9 mouse cellular contexts compared by ENCODE assay signal in genomic region chr15:12371183-12371582, GRCm38 (mm10). TPM values are rescaled to one million over a fixed set of nuclear protein-coding genes. Genes with fewer than 3 reads are reported as not detected.
A peak's percentile ranks its signal among the peaks of the same experiment; 100 is the strongest.
DNase-seq lines count a peak whose midpoint lies in the region; ATAC-seq lines count a peak whose summit lies in the region.
"Had no signal": no experiment of that assay in that cellular context is flagged by ENCODE, and none has a peak within 500 bp of the region (broad histone marks: within the 10 kb centered on the region; RNA-seq: fewer than 3 reads in every experiment).

No protein-coding gene starts in this region.

- H3K27ac ChIP-seq in embryonic facial prominence, embryonic 13.5 days = no peak overlapping the region
- no peak overlapping the region for H3K27ac ChIP-seq in heart, embryonic 16.5 days (ENCODE audit: low read length)
- no peak overlapping the region for H3K27ac ChIP-seq in neural tube, embryonic 14.5 days (ENCODE audit: low read depth, low read length)
- H3K27ac ChIP-seq: liver, embryonic 15.5 days had no signal

- ATAC-seq in embryonic facial prominence, embryonic 13.5 days (ENCODE audit: insufficient number of reproducible peaks, insufficient read depth, low FRiP score, low TSS enrichment, low read depth) = 0 out of 2 replicates have a peak, but pooled peaks have one; percentile 33
- ATAC-seq in heart, embryonic 16.5 days (replicated peaks; ENCODE audit: extremely low read depth, insufficient read depth, low FRiP score) = 0 out of 2 replicates have a peak, but pooled peaks have one; percentile 15
- ATAC-seq in neural tube, embryonic 14.5 days (ENCODE audit: low read depth) = peak; percentile 65

- 8% methylated on average over 8 of the region's 8 CpGs for WGBS in embryonic facial prominence, embryonic 13.5 days
- 8% methylated on average over 8 of the region's 8 CpGs for WGBS in heart, embryonic 16.5 days
- 7% methylated on average over 8 of the region's 8 CpGs for WGBS in neural tube, embryonic 14.5 days

- no peak overlapping the region for H3K9ac ChIP-seq in embryonic facial prominence, embryonic 13.5 days
- 0 out of 2 replicates have a peak overlapping the region, but pooled peaks have one; percentile 17 for H3K9ac ChIP-seq in heart, embryonic 16.5 days (ENCODE audit: low read length)
- H3K9ac ChIP-seq in neural tube, embryonic 14.5 days (replicated peaks; ENCODE audit: low read depth, low read length) = no peak overlapping the region
- H3K9ac ChIP-seq: liver, embryonic 15.5 days had no signal

- H3K4me1 ChIP-seq in embryonic facial prominence, embryonic 13.5 days = peaks cover 34% of the 10 kb centered on the region
- peaks cover 25% of the 10 kb centered on the region for H3K4me1 ChIP-seq in heart, embryonic 16.5 days (ENCODE audit: control insufficient read depth, insufficient read depth, low read length)
- H3K4me1 ChIP-seq in neural tube, embryonic 14.5 days (ENCODE audit: control insufficient read depth, insufficient read depth, low read length) = peaks cover 18% of the 10 kb centered on the region

- H3K36me3 ChIP-seq in embryonic facial prominence, embryonic 13.5 days = peaks cover 20% of the 10 kb centered on the region
- H3K36me3 ChIP-seq in heart, embryonic 16.5 days (ENCODE audit: control insufficient read depth, insufficient read depth) = no peaks in the 10 kb centered on the region; the same call in 1 of the 2 replicates
- H3K36me3 ChIP-seq in neural tube, embryonic 14.5 days (ENCODE audit: control insufficient read depth, insufficient read depth, low read length) = no peaks in the 10 kb centered on the region; the same call in 1 of the 2 replicates
- H3K36me3 ChIP-seq: liver, embryonic 15.5 days had no signal

- DNase-seq in ES-CJ7 (ENCODE audit: low read depth, low spot score) = peak; percentile 81
- DNase-seq in adrenal gland, postnatal 25 days = peak; percentile 68
- DNase-seq in kidney, postnatal 25 days = peak; percentile 77 to 86
- peak; percentile 65 to 73 for DNase-seq in lung, adult 18-20 months
- peak; percentile 66 to 70 for DNase-seq in thymus, postnatal 36 days

- no peaks in the 10 kb centered on the region for H3K9me3 ChIP-seq in embryonic facial prominence, embryonic 13.5 days
- no peaks in the 10 kb centered on the region for H3K9me3 ChIP-seq in heart, embryonic 16.5 days (replicated peaks; ENCODE audit: control insufficient read depth, low read length)
- no peaks in the 10 kb centered on the region for H3K9me3 ChIP-seq in neural tube, embryonic 14.5 days (ENCODE audit: control insufficient read depth, low read length)
- H3K9me3 ChIP-seq: liver, embryonic 15.5 days had no signal

- H3K4me3 ChIP-seq in embryonic facial prominence, embryonic 13.5 days = no peak overlapping the region
- H3K4me3 ChIP-seq in heart, embryonic 16.5 days (ENCODE audit: low read length) = no peak overlapping the region
- H3K4me3 ChIP-seq in neural tube, embryonic 14.5 days (ENCODE audit: low read depth, low read length) = no peak overlapping the region
- H3K4me3 ChIP-seq: liver, embryonic 15.5 days had no signal

- H3K27me3 ChIP-seq in embryonic facial prominence, embryonic 13.5 days = peaks cover 13% of the 10 kb centered on the region
- H3K27me3 ChIP-seq in heart, embryonic 16.5 days (ENCODE audit: control insufficient read depth, insufficient read depth, low read length) = no peaks in the 10 kb centered on the region
- H3K27me3 ChIP-seq in neural tube, embryonic 14.5 days (ENCODE audit: control insufficient read depth, insufficient read depth, low read length) = no peaks in the 10 kb centered on the region
- H3K27me3 ChIP-seq: liver, embryonic 15.5 days had no signal

- no peak overlapping the region for H3K4me2 ChIP-seq in embryonic facial prominence, embryonic 13.5 days
- H3K4me2 ChIP-seq in heart, embryonic 16.5 days (ENCODE audit: low read depth, low read length) = no peak overlapping the region
- no peak overlapping the region for H3K4me2 ChIP-seq in neural tube, embryonic 14.5 days (ENCODE audit: low read depth, low read length)
- H3K4me2 ChIP-seq: liver, embryonic 15.5 days had no signal

RNA-seq across cellular contexts. Expression of gene 1810049J17Rik, which starts 49.5 kb away (rescaled TPM):
- not detected in 2 replicates for total RNA-seq in adrenal gland, postnatal 25 days (2021)
- not detected in 2 replicates for polyA plus RNA-seq in embryonic facial prominence, embryonic 13.5 days (2015; fragmentation: Nextera tagmentation; extraction: Ambion mirVana)
- 0.75 TPM in 1 of 2 replicates, not detected in the other for polyA plus RNA-seq in heart, embryonic 16.5 days (2015; fragmentation: Nextera tagmentation; extraction: Ambion mirVana)
- 0.99 TPM in 1 of 2 replicates, not detected in the other for polyA plus RNA-seq in neural tube, embryonic 14.5 days (2014; fragmentation: Nextera tagmentation; extraction: Ambion mirVana)

RNA-seq across cellular contexts. Expression of gene Golph3, which starts 49.9 kb away (rescaled TPM):
- total RNA-seq in adrenal gland, postnatal 25 days (2021) = 132 and 135 TPM in 2 replicates
- polyA plus RNA-seq in embryonic facial prominence, embryonic 13.5 days (2015; fragmentation: Nextera tagmentation; extraction: Ambion mirVana) = 89.9 and 98.2 TPM in 2 replicates
- polyA plus RNA-seq in heart, embryonic 16.5 days (2015; fragmentation: Nextera tagmentation; extraction: Ambion mirVana) = 61.3 and 67.6 TPM in 2 replicates
- polyA plus RNA-seq in neural tube, embryonic 14.5 days (2014; fragmentation: Nextera tagmentation; extraction: Ambion mirVana) = 92.0 and 102 TPM in 2 replicates

Comparison
In these comparisons a context has a peak if more than half of its experiments do, and no peak if none do; other contexts are left out.
1. ATAC-seq: peak in every context shown above with its lines; median percentile 65 in neural tube, embryonic 14.5 days; 33 in embryonic facial prominence, embryonic 13.5 days; 15 in heart, embryonic 16.5 days.